Mouse (Mus musculus): ENCODE measurements around the gene A530064D06Rik. TPM values are rescaled to one million over a fixed set of nuclear protein-coding genes. Genes with fewer than 3 reads are reported as not detected.

The A530064D06Rik gene
- polyA plus RNA-seq, 1 experiment from 2014 or later: not detected

DNA sequence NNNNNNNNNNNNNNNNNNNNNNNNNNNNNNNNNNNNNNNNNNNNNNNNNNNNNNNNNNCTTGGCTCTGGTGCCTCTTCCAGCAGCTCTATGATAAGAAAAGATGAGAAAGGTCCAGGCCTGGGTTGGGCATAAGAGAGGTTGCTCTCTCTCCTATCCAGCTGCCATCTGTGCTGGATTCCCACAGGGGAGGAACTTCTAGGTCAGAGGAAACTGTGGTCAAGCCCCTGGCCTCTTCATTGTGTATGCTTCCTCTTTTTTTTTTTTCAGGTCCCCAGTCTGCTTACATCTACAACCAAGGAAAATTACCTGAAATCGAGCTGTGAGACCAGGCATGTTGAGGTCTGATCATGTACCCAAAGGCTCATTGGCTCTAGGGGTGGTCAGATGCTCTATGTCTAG, 48.5 kb downstream of the A530064D06Rik start:
- no peak overlapping the region for H3K27ac ChIP-seq
- ATAC-seq (replicated peaks; ENCODE audit: insufficient number of reproducible peaks, insufficient read depth, low FRiP score, low read depth): no peak

DNA sequence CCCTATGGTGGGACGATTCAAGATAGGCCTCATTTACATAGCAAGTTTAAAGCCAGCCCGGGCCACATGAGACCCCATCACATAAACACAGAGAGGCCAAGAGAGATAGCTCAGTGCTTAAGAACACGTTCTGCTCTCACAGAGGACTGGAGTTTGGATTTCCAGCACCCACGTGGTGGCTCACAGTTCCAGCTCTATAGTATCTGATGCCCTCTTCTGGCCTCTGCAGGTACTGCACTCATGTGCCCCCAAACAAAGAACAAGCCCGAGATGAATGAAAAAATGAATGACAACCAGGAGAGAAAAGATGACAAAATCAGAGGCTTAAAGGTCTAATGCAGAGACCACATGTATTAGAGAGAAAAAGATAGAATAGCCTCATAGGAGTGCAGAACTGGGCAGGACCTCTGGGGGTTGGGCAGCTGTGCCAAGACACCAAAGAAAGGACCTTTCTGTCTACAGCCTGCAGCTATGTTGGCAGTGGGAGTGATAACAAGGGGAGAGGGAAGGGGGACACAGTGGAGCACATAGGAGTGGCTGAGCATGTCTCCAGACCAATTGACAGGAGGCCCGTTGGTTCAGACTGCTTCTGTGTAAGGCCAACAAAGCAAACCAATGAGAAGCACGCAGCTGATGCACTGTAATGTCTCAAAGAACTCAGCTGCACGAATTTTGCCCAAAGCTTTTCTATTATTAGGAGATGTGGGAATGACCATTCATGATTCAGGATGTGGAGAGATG, 56.4 kb downstream of the A530064D06Rik start:
- 47% methylated on average over 8 of the region's 8 CpGs for WGBS
- H3K4me3 ChIP-seq: no peak overlapping the region
- no peak overlapping the region for H3K27ac ChIP-seq
- no peak overlapping the region for H3K9ac ChIP-seq
- H3K27me3 ChIP-seq: no peaks in the 10 kb centered on the region
- H3K4me1 ChIP-seq (replicated peaks): no peaks in the 10 kb centered on the region
- ATAC-seq (replicated peaks; ENCODE audit: insufficient number of reproducible peaks, insufficient read depth, low FRiP score, low read depth): no peak
- no peak overlapping the region for H3K4me2 ChIP-seq
- no peaks in the 10 kb centered on the region for H3K36me3 ChIP-seq
- H3K9me3 ChIP-seq (replicated peaks): no peaks in the 10 kb centered on the region

More for the DNA sequence above, 48.5 kb downstream of the A530064D06Rik start:
- Histone ChIP-seq H3K9me3 (replicated peaks) (no peaks in the 10 kb centered on the region), H3K27me3 (no peaks in the 10 kb centered on the region), H3K4me1 (replicated peaks) (no peaks in the 10 kb centered on the region), H3K4me3 (no peak overlapping the region), H3K4me2 (no peak overlapping the region), H3K9ac (no peak overlapping the region), H3K36me3 (no peaks in the 10 kb centered on the region)
- 69% methylated on average over 1 of the region's 1 CpGs for WGBS

DNA sequence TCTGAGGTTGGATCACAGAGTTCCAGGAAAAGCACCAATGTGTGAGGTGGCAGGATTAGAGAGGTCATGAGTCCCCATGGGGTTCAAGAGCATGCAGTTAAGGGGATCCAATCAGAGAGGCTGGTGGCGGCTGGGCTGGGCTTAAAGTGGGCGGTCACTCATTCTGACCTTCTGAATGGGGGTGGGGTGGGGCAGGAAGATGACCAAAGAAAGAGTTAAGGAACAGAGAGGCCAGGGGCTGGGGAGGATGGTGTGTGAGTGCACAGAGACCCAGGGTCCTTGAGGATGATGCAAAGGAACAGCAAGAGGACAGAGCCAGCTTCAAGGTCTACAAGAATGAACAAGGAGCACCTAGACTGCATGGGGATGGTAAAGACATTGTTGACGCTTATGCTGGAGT, 58.6 kb downstream of the A530064D06Rik start:
- Histone ChIP-seq H3K4me1 (replicated peaks) (no peaks in the 10 kb centered on the region), H3K36me3 (no peaks in the 10 kb centered on the region)

DNA sequence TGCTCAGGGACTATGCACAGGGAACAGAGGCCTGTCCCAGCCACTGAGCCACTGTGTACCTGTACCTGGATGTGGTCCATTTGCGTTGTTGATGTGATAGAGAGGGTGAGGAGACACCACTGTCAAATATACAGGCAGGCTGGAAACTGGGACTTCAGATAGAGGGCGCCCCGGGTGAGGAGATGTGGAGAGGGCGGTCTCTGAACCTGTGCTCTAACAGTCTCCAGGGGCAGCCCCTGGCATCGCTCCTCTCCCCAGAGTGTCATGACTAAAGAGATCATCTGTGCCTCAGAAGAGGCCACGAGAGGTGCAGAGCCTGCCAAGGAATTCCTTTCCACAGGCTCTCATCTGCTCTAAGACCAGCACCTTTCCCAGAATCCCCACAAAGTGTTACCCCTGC, 59.2 kb downstream of the A530064D06Rik start:
- Histone ChIP-seq H3K4me2 (no peak overlapping the region), H3K4me1 (replicated peaks) (no peaks in the 10 kb centered on the region), H3K36me3 (no peaks in the 10 kb centered on the region), H3K9ac (no peak overlapping the region), H3K27me3 (no peaks in the 10 kb centered on the region), H3K27ac (no peak overlapping the region), H3K4me3 (no peak overlapping the region), H3K9me3 (replicated peaks) (no peaks in the 10 kb centered on the region)
- ATAC-seq (replicated peaks; ENCODE audit: insufficient number of reproducible peaks, insufficient read depth, low FRiP score, low read depth): no peak
- 52% methylated on average over 6 of the region's 6 CpGs for WGBS

More for the DNA sequence above, 58.6 kb downstream of the A530064D06Rik start:
- Histone ChIP-seq H3K4me3 (no peak overlapping the region), H3K27ac (no peak overlapping the region), H3K9ac (no peak overlapping the region), H3K9me3 (replicated peaks) (no peaks in the 10 kb centered on the region), H3K4me2 (no peak overlapping the region), H3K27me3 (no peaks in the 10 kb centered on the region)
- ATAC-seq (replicated peaks; ENCODE audit: insufficient number of reproducible peaks, insufficient read depth, low FRiP score, low read depth): no peak
- WGBS: 70% methylated on average over 3 of the region's 3 CpGs

DNA sequence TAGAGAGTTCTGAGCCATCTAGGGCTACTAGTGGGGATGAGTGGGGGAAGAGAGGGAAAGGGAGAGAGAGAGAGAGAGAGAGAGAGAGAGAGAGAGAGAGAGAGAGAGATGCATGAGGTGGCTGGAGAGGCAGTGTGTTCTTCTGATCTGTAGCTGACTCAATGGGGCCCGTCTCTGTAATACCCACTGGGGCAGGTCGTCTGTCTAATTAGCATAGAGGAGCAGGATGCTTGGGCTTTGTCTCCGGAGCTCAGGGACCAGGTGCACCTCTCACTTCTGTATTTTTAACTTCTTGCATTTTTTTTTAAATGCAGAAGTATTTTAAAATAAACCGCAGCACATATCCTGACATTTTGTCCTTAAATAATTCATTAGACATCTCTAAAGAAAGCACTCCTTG, 59.7 kb downstream of the A530064D06Rik start:
- H3K4me2 ChIP-seq: no peak overlapping the region
- no peaks in the 10 kb centered on the region for H3K36me3 ChIP-seq
- no peak overlapping the region for H3K27ac ChIP-seq
- H3K9me3 ChIP-seq (replicated peaks): no peaks in the 10 kb centered on the region
- no peaks in the 10 kb centered on the region for H3K4me1 ChIP-seq (replicated peaks)
- H3K4me3 ChIP-seq: no peak overlapping the region
- H3K27me3 ChIP-seq: no peaks in the 10 kb centered on the region
- WGBS: 50% methylated on average over 4 of the region's 4 CpGs
- no peak for ATAC-seq (replicated peaks; ENCODE audit: insufficient number of reproducible peaks, insufficient read depth, low FRiP score, low read depth)
- no peak overlapping the region for H3K9ac ChIP-seq

DNA sequence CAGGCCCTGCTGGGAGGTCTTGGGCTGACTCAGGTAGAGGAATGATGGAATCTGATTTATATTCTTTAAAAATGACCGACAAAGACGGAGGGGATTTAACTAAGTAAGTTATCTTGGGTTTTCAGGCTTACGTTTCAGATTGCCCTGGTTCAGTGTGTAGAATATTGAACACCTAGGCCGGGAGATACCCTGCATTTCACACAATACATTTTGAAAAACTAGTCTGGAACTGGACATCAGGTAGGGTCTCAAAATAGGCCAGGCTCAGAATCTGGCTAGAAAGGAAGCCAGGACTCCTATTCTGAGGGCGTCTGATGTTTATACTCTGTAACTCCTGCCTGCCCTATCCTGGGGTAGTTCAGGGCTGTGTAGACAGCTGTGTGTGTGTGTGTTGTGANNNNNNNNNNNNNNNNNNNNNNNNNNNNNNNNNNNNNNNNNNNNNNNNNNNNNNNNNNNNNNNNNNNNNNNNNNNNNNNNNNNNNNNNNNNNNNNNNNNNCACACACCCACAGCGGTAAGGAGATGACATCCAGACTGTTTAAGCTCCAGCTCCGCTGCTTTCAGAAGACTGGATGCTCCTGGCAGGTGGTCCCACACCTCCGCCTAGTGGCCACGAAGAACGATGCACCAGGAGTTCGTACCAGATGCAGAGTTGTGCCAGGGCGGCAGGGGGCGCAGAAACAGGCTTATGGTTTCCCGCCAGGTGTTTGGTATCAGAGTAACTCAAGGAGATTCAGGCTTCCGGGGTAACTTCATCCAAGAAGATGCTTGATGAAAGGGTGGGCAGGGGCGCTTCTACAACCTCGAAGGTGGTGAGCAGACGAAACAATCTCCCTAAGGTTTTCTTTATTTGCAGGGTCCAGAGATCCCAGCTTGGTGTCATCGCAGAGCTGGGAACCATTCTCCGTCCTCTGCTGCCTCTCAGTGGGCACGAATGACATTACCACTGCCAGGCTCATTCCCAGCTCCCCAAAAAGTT, 66.3 kb downstream of the A530064D06Rik start:
- no peak; the same call in 1 of the 2 replicates for ATAC-seq (replicated peaks; ENCODE audit: insufficient number of reproducible peaks, insufficient read depth, low FRiP score, low read depth)
- peak overlapping the region; percentile 54 for H3K4me2 ChIP-seq
- no peaks in the 10 kb centered on the region for H3K9me3 ChIP-seq (replicated peaks)
- peaks cover 47% of the 10 kb centered on the region for H3K27me3 ChIP-seq
- H3K9ac ChIP-seq: no peak overlapping the region
- peak overlapping the region; percentile 31 for H3K4me3 ChIP-seq
- H3K36me3 ChIP-seq: no peaks in the 10 kb centered on the region
- H3K4me1 ChIP-seq (replicated peaks): peaks cover 35% of the 10 kb centered on the region
- WGBS: 15% methylated on average over 21 of the region's 21 CpGs
- H3K27ac ChIP-seq: no peak overlapping the region

DNA sequence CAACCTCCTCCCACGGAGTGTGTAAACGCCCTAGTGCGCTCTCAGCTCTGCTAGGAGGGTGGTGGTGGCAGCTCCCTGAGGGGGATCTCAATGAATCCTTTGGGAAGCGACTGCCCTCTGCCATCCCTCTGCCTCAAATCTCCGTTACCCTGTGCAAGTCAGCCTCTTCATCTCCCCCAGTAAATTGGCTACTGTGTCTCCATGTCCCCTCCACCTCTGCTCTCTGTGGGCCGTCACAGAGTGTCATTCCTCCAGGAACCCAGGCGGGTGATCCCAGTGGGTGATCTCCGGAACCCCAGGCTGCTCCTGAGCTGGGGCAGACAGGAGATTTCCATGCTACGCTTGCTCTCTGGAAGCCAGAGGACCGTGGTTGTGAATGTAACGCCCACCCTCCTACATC, 67.8 kb downstream of the A530064D06Rik start:
- H3K9ac ChIP-seq: no peak overlapping the region
- H3K27me3 ChIP-seq: peaks cover 60% of the 10 kb centered on the region
- no peaks in the 10 kb centered on the region for H3K36me3 ChIP-seq
- WGBS: 27% methylated on average over 11 of the region's 11 CpGs
- peak overlapping the region; percentile 46; the same call in 1 of the 2 replicates for H3K4me3 ChIP-seq
- H3K4me1 ChIP-seq (replicated peaks): peaks cover 43% of the 10 kb centered on the region
- H3K27ac ChIP-seq: no peak overlapping the region
- H3K9me3 ChIP-seq (replicated peaks): no peaks in the 10 kb centered on the region
- H3K4me2 ChIP-seq: peak overlapping the region; percentile 86
- no peak for ATAC-seq (replicated peaks; ENCODE audit: insufficient number of reproducible peaks, insufficient read depth, low FRiP score, low read depth)

Other genes starting within 250 kb of the A530064D06Rik start
- 6.4 and 11.1 TPM in 2 replicates for gene Foxp4, start 242.6 kb downstream of the A530064D06Rik start, polyA plus RNA-seq (2015; fragmentation: Nextera tagmentation; extraction: Ambion mirVana)
- gene 1700122O11Rik, start 129.0 kb downstream of the A530064D06Rik start, polyA plus RNA-seq (2015; fragmentation: Nextera tagmentation; extraction: Ambion mirVana): not detected in 2 replicates
- not detected in 2 replicates for gene 1700067P10Rik, start 78.0 kb downstream of the A530064D06Rik start, polyA plus RNA-seq (2015; fragmentation: Nextera tagmentation; extraction: Ambion mirVana)
- gene 9830107B12Rik, start 21.0 kb downstream of the A530064D06Rik start, polyA plus RNA-seq (2015; fragmentation: Nextera tagmentation; extraction: Ambion mirVana): not detected in 2 replicates
- 0.04 and 0.08 TPM in 2 replicates for gene Trem1, start 65.5 kb upstream of the A530064D06Rik start, polyA plus RNA-seq (2015; fragmentation: Nextera tagmentation; extraction: Ambion mirVana)
- 0.13 and 0.23 TPM in 2 replicates for gene Trem3, start 80.5 kb upstream of the A530064D06Rik start, polyA plus RNA-seq (2015; fragmentation: Nextera tagmentation; extraction: Ambion mirVana)
- 0.23 and 0.42 TPM in 2 replicates for gene Treml4, start 97.0 kb upstream of the A530064D06Rik start, polyA plus RNA-seq (2015; fragmentation: Nextera tagmentation; extraction: Ambion mirVana)
- gene Treml2, start 132.2 kb upstream of the A530064D06Rik start, polyA plus RNA-seq (2015; fragmentation: Nextera tagmentation; extraction: Ambion mirVana): 0.23 and 1.2 TPM in 2 replicates
- gene B430306N03Rik, start 148.9 kb upstream of the A530064D06Rik start, polyA plus RNA-seq (2015; fragmentation: Nextera tagmentation; extraction: Ambion mirVana): 0.16 and 0.48 TPM in 2 replicates
- 2.7 and 5.7 TPM in 2 replicates for gene Trem2, start 179.1 kb upstream of the A530064D06Rik start, polyA plus RNA-seq (2015; fragmentation: Nextera tagmentation; extraction: Ambion mirVana)
- 2.5 and 2.6 TPM in 2 replicates for gene Treml1, start 192.6 kb upstream of the A530064D06Rik start, polyA plus RNA-seq (2015; fragmentation: Nextera tagmentation; extraction: Ambion mirVana)
- gene Nfya, start 242.6 kb upstream of the A530064D06Rik start, polyA plus RNA-seq (2015; fragmentation: Nextera tagmentation; extraction: Ambion mirVana): 8.9 and 10.5 TPM in 2 replicates
- 33.5 and 40.2 TPM in 2 replicates for gene Oard1, start 242.7 kb upstream of the A530064D06Rik start, polyA plus RNA-seq (2015; fragmentation: Nextera tagmentation; extraction: Ambion mirVana)